Mouse (Mus musculus) testis, adult 2 months (tissue): ENCODE measurements around the gene Traf4. TPM values are rescaled to one million over a fixed set of nuclear protein-coding genes. Genes with fewer than 3 reads are reported as not detected.
A peak's percentile ranks its signal among the peaks of the same experiment; 100 is the strongest.

ENCODE experiments used
- H3K27ac ChIP-seq: fragments of 200-500 bp; 2 replicates; pipeline ENCODE4 v1.5.1; 2012; ENCODE audit warnings: low read depth, low read length; ENCODE audit not compliant: control insufficient read depth, insufficient read depth
- H3K27me3 ChIP-seq: fragments of 200-500 bp; 2 replicates; pipeline ENCODE4 v1.6.1; 2012; ENCODE audit warnings: mild to moderate bottlenecking, low read length, moderate library complexity; ENCODE audit not compliant: control insufficient read depth, insufficient read depth
- H3K36me3 ChIP-seq: fragments of 200-500 bp; 2 replicates; pipeline ENCODE4 v1.6.1; 2012; ENCODE audit warnings: mild to moderate bottlenecking, low read length; ENCODE audit not compliant: control insufficient read depth, insufficient read depth
- H3K4me1 ChIP-seq: fragments of 200-500 bp; 2 replicates; pipeline ENCODE4 v1.6.1; 2012; ENCODE audit warnings: low read length; ENCODE audit not compliant: control insufficient read depth, insufficient read depth
- H3K4me3 ChIP-seq: fragments of 200-500 bp; 2 replicates; pipeline ENCODE4 v1.5.1; 2012; ENCODE audit warnings: low read depth, mild to moderate bottlenecking, low read length, moderate library complexity, mixed read lengths; ENCODE audit not compliant: control insufficient read depth
- CTCF ChIP-seq: fragments of 200-500 bp; IDR thresholded peaks from 2 replicates; pipeline ENCODE4 v1.5.1; 2012; ENCODE audit warnings: low read depth, mild to moderate bottlenecking, inconsistent platforms, low read length, moderate library complexity; ENCODE audit not compliant: control insufficient read depth, insufficient read depth, insufficient replicate concordance
- POLR2A ChIP-seq: fragments of 200-500 bp; IDR thresholded peaks from 2 replicates; pipeline ENCODE4 v1.6.1; 2012; ENCODE audit warnings: low read depth, mild to moderate bottlenecking, inconsistent platforms, low read length, moderate library complexity; ENCODE audit not compliant: control insufficient read depth
- polyA plus RNA-seq: library from polyadenylated mRNA; depleted of rRNA; stranded (reverse); fragments of >200 nt; gene quantifications from 2 replicates; pipeline ENCODE4 v1.2.3, GENCODE M21; 2012

Traf4 gene
- polyA plus RNA-seq, 1 experiment: 9.5 TPM

DNA sequence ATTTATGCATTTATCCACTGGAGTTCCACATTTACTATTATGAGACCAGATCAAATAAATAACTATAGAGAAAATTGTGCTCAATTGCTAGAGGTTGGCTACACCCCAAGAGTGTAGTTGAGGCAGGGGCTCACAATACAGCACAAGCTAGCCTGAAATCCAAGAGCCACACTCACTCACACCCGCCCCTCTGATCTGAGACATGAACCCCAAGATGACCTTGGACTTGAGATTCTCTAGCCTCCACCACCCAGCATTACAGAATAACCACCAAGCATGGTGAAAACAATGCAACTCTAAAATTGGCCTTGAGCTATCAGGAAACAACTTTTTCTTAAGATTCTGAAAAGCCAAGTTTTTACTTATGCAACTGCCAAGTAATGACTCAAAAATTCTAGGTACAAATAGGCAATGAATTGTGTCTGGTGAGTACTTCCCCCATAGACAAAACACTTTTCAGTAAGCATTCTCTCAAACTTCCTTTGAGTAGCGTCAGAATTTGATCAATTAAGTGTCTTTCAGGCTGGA lies 16.5 kb upstream of the Traf4 start:
- Histone ChIP-seq H3K4me1 (peaks cover 22% of the 10 kb centered on the region), H3K27ac (no peak overlapping the region), H3K36me3 (peaks cover 1% of the 10 kb centered on the region), H3K27me3 (no peaks in the 10 kb centered on the region), H3K4me3 (no peak overlapping the region)
- TF ChIP-seq CTCF: no peak
- no peak for TF ChIP-seq POLR2A

DNA sequence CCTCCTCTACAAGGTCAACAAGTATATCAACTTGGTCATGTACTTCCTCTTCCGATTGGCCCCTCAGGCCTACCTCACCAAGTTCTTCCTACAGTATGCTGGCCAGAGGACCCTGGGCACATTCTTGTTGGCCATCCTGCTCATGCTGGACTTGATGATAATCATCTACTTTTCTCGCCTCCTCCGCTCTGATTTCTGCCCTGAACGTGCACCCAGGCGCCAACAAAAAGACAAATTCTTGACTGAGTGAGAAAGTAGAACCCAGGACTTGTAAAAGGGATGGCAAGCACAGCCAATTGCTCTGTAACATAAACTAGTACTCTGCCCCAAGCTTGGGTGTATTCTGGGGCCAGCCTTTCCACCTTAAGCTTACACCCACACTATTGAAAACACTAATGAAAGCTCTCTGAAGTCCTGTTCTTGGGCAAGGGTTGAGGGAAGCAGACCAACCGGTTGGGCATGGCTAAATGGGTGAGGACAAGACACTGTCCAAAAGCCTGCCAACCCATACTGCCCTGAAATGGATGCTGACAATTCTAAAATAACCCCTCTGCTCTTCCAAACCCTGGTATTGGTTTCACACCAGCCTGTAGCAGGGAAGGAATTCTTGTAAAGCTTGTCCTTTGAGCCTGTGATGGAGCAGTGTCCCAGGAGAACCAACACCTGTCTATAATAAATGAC lies 14.8 kb upstream of the Traf4 start:
- TF ChIP-seq CTCF (no peak), POLR2A (no peak)
- H3K27ac ChIP-seq: no peak overlapping the region

DNA sequence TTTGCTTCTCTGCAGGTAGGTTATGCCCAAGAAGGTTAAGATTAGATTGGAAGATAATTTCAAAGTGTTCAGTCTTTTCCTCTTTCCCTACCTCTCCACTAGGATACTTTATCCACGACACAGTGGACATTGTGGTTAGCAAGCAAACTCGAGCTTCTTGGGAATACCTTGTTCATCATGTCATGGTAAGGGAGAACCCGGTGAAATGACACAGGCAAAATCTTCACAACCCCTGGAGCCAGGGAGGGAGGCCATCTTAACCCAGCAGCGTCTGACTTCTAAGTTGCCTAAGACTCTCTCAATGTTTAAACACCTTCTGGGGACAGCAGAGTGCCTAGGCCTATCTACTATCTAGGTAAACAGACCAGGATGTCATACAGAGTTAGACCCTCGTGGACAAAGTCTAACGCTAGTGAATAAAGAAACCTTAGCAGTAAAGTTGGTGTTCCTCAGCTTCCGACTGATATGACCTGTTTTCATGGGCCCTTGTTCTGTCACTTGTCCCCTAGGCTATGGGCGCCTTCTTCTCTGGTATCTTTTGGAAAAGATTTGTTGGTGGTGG lies 14.1 kb upstream of the Traf4 start:
- Histone ChIP-seq H3K36me3 (peaks cover 1% of the 10 kb centered on the region), H3K4me1 (peaks cover 25% of the 10 kb centered on the region), H3K4me3 (peak overlapping the region; percentile 88), H3K27me3 (no peaks in the 10 kb centered on the region), H3K27ac (peak overlapping the region; percentile 85)
- no peak for TF ChIP-seq POLR2A
- no peak for TF ChIP-seq CTCF

More for the DNA sequence above, 14.8 kb upstream of the Traf4 start:
- H3K4me3 ChIP-seq: no peak overlapping the region
- H3K36me3 ChIP-seq: peaks cover 1% of the 10 kb centered on the region
- no peaks in the 10 kb centered on the region for H3K27me3 ChIP-seq
- peaks cover 25% of the 10 kb centered on the region for H3K4me1 ChIP-seq

DNA sequence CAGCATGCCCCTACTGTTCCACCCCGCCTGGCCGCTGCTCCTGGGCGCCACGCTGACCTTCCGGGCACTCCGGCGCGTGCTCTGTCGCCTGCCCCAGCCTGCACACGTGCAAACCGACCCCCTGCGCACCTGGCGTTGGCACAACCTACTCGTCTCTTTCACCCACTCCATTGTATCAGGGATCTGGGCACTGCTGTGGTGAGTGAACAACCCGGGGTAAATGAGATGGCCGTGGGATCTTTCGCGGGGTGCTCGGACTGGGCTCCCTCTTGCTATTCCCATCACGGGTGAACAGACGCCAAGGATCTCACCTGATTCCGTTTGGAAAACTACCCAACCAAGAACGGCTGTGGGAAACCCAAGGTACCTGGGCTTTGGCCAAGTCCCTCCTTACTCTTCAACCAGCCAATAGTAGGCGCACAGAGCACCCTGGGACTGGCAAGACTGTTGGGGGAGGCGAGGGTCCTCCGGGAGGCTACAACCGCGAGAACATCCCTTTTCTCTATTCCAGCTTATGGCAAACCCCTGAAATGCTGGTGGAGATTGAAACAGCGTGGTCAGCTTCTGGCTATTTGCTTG lies 13.6 kb upstream of the Traf4 start:
- Histone ChIP-seq H3K36me3 (peaks cover 1% of the 10 kb centered on the region), H3K4me1 (peaks cover 25% of the 10 kb centered on the region), H3K27ac (peak overlapping the region; percentile 85), H3K4me3 (peak overlapping the region; percentile 88), H3K27me3 (no peaks in the 10 kb centered on the region)
- TF ChIP-seq POLR2A (no peak; the same call in 1 of the 2 replicates), CTCF (no peak)

DNA sequence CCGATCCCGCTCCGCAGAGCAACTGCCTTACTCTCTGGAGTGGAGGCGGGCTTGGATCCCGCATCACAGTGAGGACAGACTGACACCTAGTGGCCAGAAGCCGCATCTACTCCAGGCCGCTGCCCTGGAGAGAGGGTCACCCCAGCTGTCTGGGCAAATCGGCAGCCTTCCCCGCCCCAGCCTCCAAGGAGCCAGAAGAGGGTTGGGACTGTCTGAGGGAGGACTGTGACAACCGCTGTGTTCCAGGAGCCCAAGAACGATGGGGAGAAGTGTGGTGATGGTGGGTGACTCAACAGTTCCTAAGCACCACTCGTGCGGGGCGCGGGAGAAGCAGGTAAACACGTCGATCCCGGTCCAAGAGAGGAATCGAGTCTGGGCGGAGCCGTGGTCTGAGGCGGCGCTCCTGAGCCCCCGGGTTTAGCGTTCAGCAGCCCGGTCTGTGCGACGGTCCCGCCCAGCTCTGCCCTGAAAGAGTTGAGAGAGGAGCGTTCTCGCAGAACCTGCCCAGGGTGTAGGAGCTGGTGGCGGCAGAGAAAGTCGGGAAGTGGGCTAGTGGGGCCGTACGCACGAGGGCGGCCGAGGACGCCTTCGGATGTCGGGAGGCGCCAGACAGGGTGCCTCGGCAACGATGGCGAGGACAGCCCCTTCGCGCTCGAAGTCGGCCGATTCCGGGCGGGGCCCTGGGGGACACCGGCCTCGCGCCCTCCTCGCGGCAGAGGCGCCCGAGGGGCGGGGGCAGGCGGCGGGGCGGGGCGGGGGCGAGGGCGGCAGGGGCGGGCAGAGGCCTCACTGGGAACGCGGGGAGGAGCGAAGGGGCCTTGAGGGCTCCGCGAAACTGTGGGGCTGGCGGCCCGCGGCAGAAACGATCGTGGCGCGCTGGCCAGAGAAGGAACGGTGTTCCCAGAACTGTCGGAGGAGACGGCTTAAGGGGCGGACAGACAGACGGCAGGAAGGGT lies 12.8 kb upstream of the Traf4 start:
- H3K4me1 ChIP-seq: peaks cover 25% of the 10 kb centered on the region
- peaks cover 1% of the 10 kb centered on the region for H3K36me3 ChIP-seq
- H3K27me3 ChIP-seq: no peaks in the 10 kb centered on the region
- H3K27ac ChIP-seq: peak overlapping the region; percentile 88
- TF ChIP-seq POLR2A (peak; percentile 37; the same call in 1 of the 2 replicates), CTCF (peak; percentile 96)
- peak overlapping the region; percentile 88 for H3K4me3 ChIP-seq

DNA sequence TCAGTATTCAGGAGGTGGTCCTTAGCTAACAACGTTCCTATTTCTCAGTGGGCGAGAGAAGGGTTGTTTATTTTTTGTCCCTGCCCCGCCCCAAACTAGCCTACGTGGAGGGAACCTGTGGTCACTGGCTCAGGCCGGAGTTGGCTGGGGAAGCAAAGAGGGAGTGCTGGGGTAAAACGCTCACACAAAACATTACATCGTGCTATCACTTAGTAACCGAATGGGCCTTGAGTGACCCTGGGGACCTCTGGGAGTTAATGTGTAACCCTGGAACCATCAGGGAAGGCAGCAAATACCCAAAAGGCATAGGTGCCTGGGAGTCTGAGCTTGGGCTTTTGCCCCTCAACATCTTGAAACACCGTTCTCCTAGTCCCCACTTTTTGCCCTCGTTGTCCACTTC lies 12.0 kb upstream of the Traf4 start:
- Histone ChIP-seq H3K4me1 (peaks cover 21% of the 10 kb centered on the region), H3K27me3 (no peaks in the 10 kb centered on the region), H3K36me3 (peaks cover 1% of the 10 kb centered on the region), H3K4me3 (peak overlapping the region; percentile 88), H3K27ac (peak overlapping the region; percentile 88)
- TF ChIP-seq POLR2A (no peak), CTCF (no peak)
